In the genomic region with DNA sequence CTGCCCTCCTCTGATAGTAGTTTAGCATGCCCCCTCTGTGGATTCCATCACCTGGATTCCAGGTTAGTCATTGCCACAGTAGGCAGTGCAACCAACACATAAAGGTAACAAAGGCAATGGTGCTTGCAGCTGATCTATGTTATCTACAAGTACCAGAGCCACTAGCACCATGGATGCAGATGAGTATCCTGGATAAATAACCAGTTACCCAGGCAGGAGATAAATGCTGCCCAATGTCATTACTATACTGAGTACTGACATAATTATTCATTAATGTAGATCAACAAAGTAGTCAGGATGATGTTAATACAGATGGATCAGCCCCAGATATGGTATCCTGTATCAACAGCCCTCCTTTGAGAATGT, we compare ENCODE assay signal across 27 mouse cellular contexts. TPM values are rescaled to one million over a fixed set of nuclear protein-coding genes. Genes with fewer than 3 reads are reported as not detected.
A peak's percentile ranks its signal among the peaks of the same experiment; 100 is the strongest.
DNase-seq lines count a peak whose midpoint lies in the region; ATAC-seq and TF ChIP-seq lines count a peak whose summit lies in the region.
"Had no signal": no experiment of that assay in that cellular context is flagged by ENCODE, and none has a peak within 500 bp of the region (broad histone marks: within the 10 kb centered on the region; RNA-seq: fewer than 3 reads in every experiment).

No protein-coding gene starts in this region.

- H3K4me1 ChIP-seq in hindbrain, embryonic 16.5 days (ENCODE audit: control insufficient read depth, insufficient read depth, low read depth, low read length) = peaks cover 10% of the 10 kb centered on the region
- peaks cover 4% of the 10 kb centered on the region; the same call in 1 of the 2 replicates for H3K4me1 ChIP-seq in hindbrain, postnatal 0 days (ENCODE audit: insufficient read depth, low read length)
- H3K4me1 ChIP-seq in stomach, embryonic 15.5 days = no peaks in the 10 kb centered on the region
- H3K4me1 ChIP-seq in stomach, postnatal 0 days (replicated peaks; ENCODE audit: control insufficient read depth, insufficient read depth) = no peaks in the 10 kb centered on the region
- H3K4me1 ChIP-seq in liver, embryonic 14.5 days (replicated peaks; ENCODE audit: control insufficient read depth in 2 of 2, insufficient read depth in 2 of 2, low read length in 1 of 2) = peaks cover 20 to 23% of the 10 kb centered on the region in 2 experiments
- H3K4me1 ChIP-seq: limb, embryonic 10.5 days had no signal

- H3K4me2 ChIP-seq in hindbrain, embryonic 16.5 days (ENCODE audit: low read length) = no peak overlapping the region
- H3K4me2 ChIP-seq in hindbrain, postnatal 0 days (ENCODE audit: low read depth, low read length) = no peak overlapping the region
- H3K4me2 ChIP-seq in stomach, embryonic 15.5 days = no peak overlapping the region
- H3K4me2 ChIP-seq in stomach, postnatal 0 days (replicated peaks; ENCODE audit: low read depth) = no peak overlapping the region
- H3K4me2 ChIP-seq in liver, embryonic 14.5 days (ENCODE audit: low read depth) = peak overlapping the region; percentile 28
- H3K4me2 ChIP-seq: embryonic facial prominence, embryonic 12.5 days; forebrain, embryonic 13.5 days; heart, embryonic 13.5 days; hindbrain, embryonic 14.5 days had no signal

- TF ChIP-seq CTCF in hindbrain, postnatal 0 days (IDR thresholded peaks at IDR 0.05; ENCODE audit: low read depth) = no peak
- TF ChIP-seq CTCF in stomach, postnatal 0 days (IDR thresholded peaks at IDR 0.05; ENCODE audit: low read depth) = no peak
- TF ChIP-seq CTCF in liver, embryonic 14.5 days (IDR thresholded peaks at IDR 0.05; ENCODE audit: low read depth) = no peak

- no peak overlapping the region for H3K4me3 ChIP-seq in hindbrain, embryonic 16.5 days (ENCODE audit: low read length)
- no peak overlapping the region for H3K4me3 ChIP-seq in hindbrain, postnatal 0 days (ENCODE audit: low read length)
- no peak overlapping the region for H3K4me3 ChIP-seq in stomach, embryonic 15.5 days (replicated peaks)
- no peak overlapping the region for H3K4me3 ChIP-seq in stomach, postnatal 0 days (ENCODE audit: low read depth, low read length)
- no peak overlapping the region for H3K4me3 ChIP-seq in liver, embryonic 14.5 days (ENCODE audit: insufficient read depth in 1 of 2, low read depth in 2 of 2, low read length in 2 of 2)
- H3K4me3 ChIP-seq: embryonic facial prominence, embryonic 12.5 days; erythroblast, embryonic 14.5 days; forebrain, embryonic 13.5 days; heart, embryonic 13.5 days; layer of hippocampus, adult 2 months; limb, embryonic 10.5 days had no signal

- 0 out of 2 replicates have a peak, but pooled peaks have one; percentile 13 for ATAC-seq in hindbrain, embryonic 16.5 days
- ATAC-seq in hindbrain, postnatal 0 days = no peak
- ATAC-seq in stomach, embryonic 15.5 days (ENCODE audit: insufficient read depth, low FRiP score, low read depth) = peak; percentile 35; the same call in 1 of the 2 replicates
- no peak for ATAC-seq in stomach, postnatal 0 days (ENCODE audit: low FRiP score, low TSS enrichment)
- ATAC-seq in liver, embryonic 14.5 days (ENCODE audit: insufficient read depth) = peak; percentile 83
- ATAC-seq: forebrain, embryonic 13.5 days; intestine, embryonic 16.5 days; lung, postnatal 0 days had no signal

- H3K36me3 ChIP-seq in hindbrain, embryonic 16.5 days (ENCODE audit: control insufficient read depth, insufficient read depth, low read length) = no peaks in the 10 kb centered on the region
- no peaks in the 10 kb centered on the region for H3K36me3 ChIP-seq in hindbrain, postnatal 0 days (ENCODE audit: insufficient read depth, low read length)
- H3K36me3 ChIP-seq in stomach, embryonic 15.5 days = no peaks in the 10 kb centered on the region
- H3K36me3 ChIP-seq in stomach, postnatal 0 days (ENCODE audit: control insufficient read depth, insufficient read depth, low read length) = no peaks in the 10 kb centered on the region
- H3K36me3 ChIP-seq in liver, embryonic 14.5 days (replicated peaks; ENCODE audit: control insufficient read depth, insufficient read depth, low read depth) = no peaks in the 10 kb centered on the region
- H3K36me3 ChIP-seq: embryonic facial prominence, embryonic 12.5 days; heart, embryonic 13.5 days; limb, embryonic 10.5 days had no signal

- no peak overlapping the region for H3K9ac ChIP-seq in hindbrain, embryonic 16.5 days (ENCODE audit: low read depth, low read length)
- H3K9ac ChIP-seq in hindbrain, postnatal 0 days (replicated peaks; ENCODE audit: low read length) = no peak overlapping the region
- no peak overlapping the region for H3K9ac ChIP-seq in stomach, embryonic 15.5 days
- no peak overlapping the region for H3K9ac ChIP-seq in stomach, postnatal 0 days (ENCODE audit: low read length)
- H3K9ac ChIP-seq in liver, embryonic 14.5 days (replicated peaks) = peak overlapping the region; percentile 9; the same call in 1 of the 2 replicates
- H3K9ac ChIP-seq: embryonic facial prominence, embryonic 12.5 days; forebrain, embryonic 13.5 days; heart, embryonic 13.5 days; hindbrain, embryonic 14.5 days had no signal

- H3K27me3 ChIP-seq in hindbrain, embryonic 16.5 days (replicated peaks; ENCODE audit: control insufficient read depth, insufficient read depth, low read length) = no peaks in the 10 kb centered on the region
- H3K27me3 ChIP-seq in hindbrain, postnatal 0 days (ENCODE audit: insufficient read depth, low read length) = no peaks in the 10 kb centered on the region
- H3K27me3 ChIP-seq in stomach, embryonic 15.5 days (replicated peaks) = no peaks in the 10 kb centered on the region
- H3K27me3 ChIP-seq in stomach, postnatal 0 days (ENCODE audit: control insufficient read depth, insufficient read depth, low read length) = no peaks in the 10 kb centered on the region
- no peaks in the 10 kb centered on the region for H3K27me3 ChIP-seq in liver, embryonic 14.5 days (ENCODE audit: control insufficient read depth, insufficient read depth, low read length)
- H3K27me3 ChIP-seq: CH12.LX; embryonic facial prominence, embryonic 12.5 days; forebrain, embryonic 13.5 days; heart, embryonic 13.5 days had no signal

- DNase-seq in hindbrain, postnatal 0 days (ENCODE audit: low spot score) = no peak
- no peak for DNase-seq in stomach, postnatal 0 days (ENCODE audit: low spot score)
- no peak for DNase-seq in liver, embryonic 14.5 days (ENCODE audit: low read depth in 3 of 3, low spot score in 3 of 3)
- no peak for DNase-seq in lung, postnatal 25 days (ENCODE audit: low spot score)
- DNase-seq in cerebellum, postnatal 10 days = no peak
- DNase-seq: B cell, adult 2 months; cerebellum, adult 11 months; cerebellum, adult 9-11 months; gastrocnemius, postnatal 10 days; heart, adult 18-20 months; heart, postnatal 14 days; kidney, postnatal 25 days; right cerebral cortex, postnatal 4 days; thymus, adult 2 months had no signal

- TF ChIP-seq EP300 in stomach, postnatal 0 days (optimal IDR thresholded peaks at IDR 0.05) = no peak
- peak; percentile 78 for TF ChIP-seq EP300 in liver, embryonic 14.5 days (IDR thresholded peaks at IDR 0.05; ENCODE audit: low read depth)

- H3K9me3 ChIP-seq in hindbrain, embryonic 16.5 days (ENCODE audit: control insufficient read depth, low read length) = no peaks in the 10 kb centered on the region
- H3K9me3 ChIP-seq in hindbrain, postnatal 0 days (ENCODE audit: low read length) = no peaks in the 10 kb centered on the region
- no peaks in the 10 kb centered on the region for H3K9me3 ChIP-seq in stomach, embryonic 15.5 days
- no peaks in the 10 kb centered on the region for H3K9me3 ChIP-seq in stomach, postnatal 0 days (ENCODE audit: control insufficient read depth, low read length)
- H3K9me3 ChIP-seq in liver, embryonic 14.5 days (ENCODE audit: control insufficient read depth, low read length) = no peaks in the 10 kb centered on the region
- H3K9me3 ChIP-seq: embryonic facial prominence, embryonic 12.5 days; forebrain, embryonic 13.5 days; G1E; heart, embryonic 13.5 days; limb, embryonic 10.5 days had no signal

- H3K27ac ChIP-seq in hindbrain, embryonic 16.5 days (ENCODE audit: low read depth, low read length) = no peak overlapping the region
- no peak overlapping the region for H3K27ac ChIP-seq in hindbrain, postnatal 0 days
- H3K27ac ChIP-seq in stomach, embryonic 15.5 days = no peak overlapping the region
- H3K27ac ChIP-seq in stomach, postnatal 0 days (replicated peaks) = no peak overlapping the region
- no peak overlapping the region; the same call in 1 of the 2 replicates for H3K27ac ChIP-seq in liver, embryonic 14.5 days
- H3K27ac ChIP-seq: embryonic facial prominence, embryonic 12.5 days; forebrain, embryonic 13.5 days; heart, embryonic 13.5 days; hindbrain, embryonic 14.5 days; limb, embryonic 10.5 days had no signal

RNA-seq across cellular contexts. Expression of gene March6, which starts 19.5 kb away (rescaled TPM):
- 68.3 and 82.9 TPM in 2 replicates for polyA plus RNA-seq in hindbrain, embryonic 16.5 days (2015; fragmentation: Nextera tagmentation; extraction: Ambion mirVana)
- total RNA-seq in hindbrain, postnatal 0 days (2014; rRNA removed) = 154 and 169 TPM in 2 replicates
- 55.3 and 57.4 TPM in 2 replicates for polyA plus RNA-seq in hindbrain, postnatal 0 days (2015; fragmentation: Nextera tagmentation; extraction: Ambion mirVana)
- polyA plus RNA-seq in stomach, embryonic 15.5 days (2015; fragmentation: Nextera tagmentation; extraction: Ambion mirVana) = 25.6 and 27.3 TPM in 2 replicates
- polyA plus RNA-seq in stomach, postnatal 0 days (2015; fragmentation: Nextera tagmentation; extraction: Ambion mirVana) = 12.6 and 12.9 TPM in 2 replicates
- 6.9 and 9.0 TPM in 2 replicates for polyA plus RNA-seq in liver, embryonic 14.5 days (2012; rRNA removed)
- polyA plus RNA-seq in liver, embryonic 14.5 days (2014; fragmentation: Nextera tagmentation; extraction: Ambion mirVana) = 12.7 and 15.3 TPM in 2 replicates

RNA-seq across cellular contexts. Expression of gene Cmbl, which starts 53.8 kb away (rescaled TPM):
- polyA plus RNA-seq in hindbrain, embryonic 16.5 days (2015; fragmentation: Nextera tagmentation; extraction: Ambion mirVana) = 16.0 and 17.1 TPM in 2 replicates
- 15.2 and 21.2 TPM in 2 replicates for total RNA-seq in hindbrain, postnatal 0 days (2014; rRNA removed)
- 22.7 and 24.9 TPM in 2 replicates for polyA plus RNA-seq in hindbrain, postnatal 0 days (2015; fragmentation: Nextera tagmentation; extraction: Ambion mirVana)
- polyA plus RNA-seq in stomach, embryonic 15.5 days (2015; fragmentation: Nextera tagmentation; extraction: Ambion mirVana) = 16.2 and 17.3 TPM in 2 replicates
- polyA plus RNA-seq in stomach, postnatal 0 days (2015; fragmentation: Nextera tagmentation; extraction: Ambion mirVana) = 37.8 and 38.2 TPM in 2 replicates
- 5.1 and 5.5 TPM in 2 replicates for polyA plus RNA-seq in liver, embryonic 14.5 days (2012; rRNA removed)
- 5.0 and 6.8 TPM in 2 replicates for polyA plus RNA-seq in liver, embryonic 14.5 days (2014; fragmentation: Nextera tagmentation; extraction: Ambion mirVana)
- total RNA-seq: CH12.LX, G1E had no signal
- polyA plus RNA-seq: erythroblast, embryonic 14.5 days; G1E had no signal

RNA-seq across cellular contexts. Expression of gene Ropn1l, which starts 57.9 kb away (rescaled TPM):
- polyA plus RNA-seq in hindbrain, embryonic 16.5 days (2015; fragmentation: Nextera tagmentation; extraction: Ambion mirVana) = 2.0 and 2.9 TPM in 2 replicates
- total RNA-seq in hindbrain, postnatal 0 days (2014; rRNA removed) = 0.68 and 0.73 TPM in 2 replicates
- polyA plus RNA-seq in hindbrain, postnatal 0 days (2015; fragmentation: Nextera tagmentation; extraction: Ambion mirVana) = 3.4 and 3.7 TPM in 2 replicates
- 2.9 and 3.0 TPM in 2 replicates for polyA plus RNA-seq in stomach, embryonic 15.5 days (2015; fragmentation: Nextera tagmentation; extraction: Ambion mirVana)
- polyA plus RNA-seq in stomach, postnatal 0 days (2015; fragmentation: Nextera tagmentation; extraction: Ambion mirVana) = 1.4 and 1.8 TPM in 2 replicates
- 0.86 and 1.0 TPM in 2 replicates for polyA plus RNA-seq in liver, embryonic 14.5 days (2012; rRNA removed)
- polyA plus RNA-seq in liver, embryonic 14.5 days (2014; fragmentation: Nextera tagmentation; extraction: Ambion mirVana) = 1.9 and 2.7 TPM in 2 replicates
- total RNA-seq: heart, adult 18-20 months had no signal

Comparison
In these comparisons a context has a peak if more than half of its experiments do, and no peak if none do; other contexts are left out.
1. ATAC-seq: peak in hindbrain, embryonic 16.5 days (single experiment), stomach, embryonic 15.5 days (single experiment) and liver, embryonic 14.5 days (single experiment); none in hindbrain, postnatal 0 days (single experiment) and stomach, postnatal 0 days (single experiment).